Mouse (Mus musculus): Measurements from ENCODE around the gene Fbxo31. TPM values are rescaled to one million over a fixed set of nuclear protein-coding genes. Genes with fewer than 3 reads are reported as not detected.

Gene Fbxo31
- total and polyA plus RNA-seq, 3 experiments: 4.9 to 25.3 (median 5.9) TPM

GRCm38 (mm10) chr8:121590203-121591177 is 11.9 kb upstream of the Fbxo31 start, which contains the start of gene Map1lc3b:
TSS of gene Map1lc3b (plus strand) at chr8:121590361.
- DNase-seq (ENCODE audit: low spot score) (peak; percentile 86), ATAC-seq (ENCODE audit: extremely low read depth, insufficient number of reproducible peaks, low FRiP score, poor library complexity, severe bottlenecking) (peak; percentile 17)
- TF ChIP-seq POLR2AphosphoS5 (IDR thresholded peaks at IDR 0.05; ENCODE audit: insufficient replicate concordance, low read depth, low read length) (no peak), GATA2 (IDR thresholded peaks at IDR 0.05; ENCODE audit: borderline replicate concordance, low read depth, low read length) (no peak), CTCF (IDR thresholded peaks at IDR 0.05; ENCODE audit: low read depth, low read length) (no peak), TAL1 (conservative IDR thresholded peaks at IDR 0.05; ENCODE audit: low read depth, low read length) (no peak), GATA1 (IDR thresholded peaks at IDR 0.05; ENCODE audit: borderline replicate concordance, low read length) (no peak)
- H3K36me3 ChIP-seq (replicated peaks): peaks cover 38% of the 10 kb centered on the region
- no peaks in the 10 kb centered on the region for H3K9me3 ChIP-seq (replicated peaks)
- peaks cover 41% of the 10 kb centered on the region for H3K4me1 ChIP-seq (ENCODE audit: insufficient read depth, low read depth, low read length)
- H3K27me3 ChIP-seq (ENCODE audit: insufficient read depth, low read length): no peaks in the 10 kb centered on the region
- peak within 1 kb of the TSS; percentile 96 for H3K4me3 ChIP-seq (ENCODE audit: low read depth, low read length)

- Histone ChIP-seq H3K4me3 (ENCODE audit: low read depth, low read length) (no peak overlapping the region; the same call in 1 of the 2 replicates), H3K4me1 (ENCODE audit: insufficient read depth, low read depth, low read length) (peaks cover 47% of the 10 kb centered on the region), H3K9me3 (replicated peaks) (no peaks in the 10 kb centered on the region), H3K27me3 (ENCODE audit: insufficient read depth, low read length) (no peaks in the 10 kb centered on the region), H3K36me3 (replicated peaks) (peaks cover 27% of the 10 kb centered on the region)
- DNase-seq (ENCODE audit: low spot score) (no peak), ATAC-seq (ENCODE audit: extremely low read depth, insufficient number of reproducible peaks, low FRiP score, poor library complexity, severe bottlenecking) (no peak)
- TF ChIP-seq GATA1 (IDR thresholded peaks at IDR 0.05; ENCODE audit: borderline replicate concordance, low read length): no peak
These were observed 10.7 kb upstream of the Fbxo31 start for GRCm38 (mm10) chr8:121589205-121589726.

GRCm38 (mm10) chr8:121588750-121589149 is 10.1 kb upstream of the Fbxo31 start:
- H3K36me3 ChIP-seq (replicated peaks): peaks cover 22% of the 10 kb centered on the region
- TF ChIP-seq TAL1 (conservative IDR thresholded peaks at IDR 0.05; ENCODE audit: low read depth, low read length) (0 out of 2 replicates have a peak, but pooled peaks have one; percentile 21), GATA2 (IDR thresholded peaks at IDR 0.05; ENCODE audit: borderline replicate concordance, low read depth, low read length) (no peak)
- peaks cover under 1% of the 10 kb centered on the region for H3K27me3 ChIP-seq (ENCODE audit: insufficient read depth, low read length)
- H3K9me3 ChIP-seq (replicated peaks): no peaks in the 10 kb centered on the region
- no peak for ATAC-seq (ENCODE audit: extremely low read depth, insufficient number of reproducible peaks, low FRiP score, poor library complexity, severe bottlenecking)
- H3K4me3 ChIP-seq (ENCODE audit: low read depth, low read length): no peak overlapping the region
- no peak for DNase-seq (ENCODE audit: low spot score)
- H3K4me1 ChIP-seq (ENCODE audit: insufficient read depth, low read depth, low read length): peaks cover 50% of the 10 kb centered on the region

GRCm38 (mm10) chr8:121585159-121585825 is 6.7 kb upstream of the Fbxo31 start:
- Histone ChIP-seq H3K9me3 (replicated peaks) (no peaks in the 10 kb centered on the region), H3K4me3 (ENCODE audit: low read depth, low read length) (peak overlapping the region; percentile 79), H3K36me3 (replicated peaks) (no peaks in the 10 kb centered on the region), H3K4me1 (ENCODE audit: insufficient read depth, low read depth, low read length) (peaks cover 35% of the 10 kb centered on the region), H3K27me3 (ENCODE audit: insufficient read depth, low read length) (peaks cover 3% of the 10 kb centered on the region)
- DNase-seq (ENCODE audit: low spot score): peak; percentile 96
- TF ChIP-seq CTCF (IDR thresholded peaks at IDR 0.05; ENCODE audit: low read depth, low read length) (no peak), POLR2AphosphoS5 (IDR thresholded peaks at IDR 0.05; ENCODE audit: insufficient replicate concordance, low read depth, low read length) (no peak), GATA2 (IDR thresholded peaks at IDR 0.05; ENCODE audit: borderline replicate concordance, low read depth, low read length) (no peak), TAL1 (conservative IDR thresholded peaks at IDR 0.05; ENCODE audit: low read depth, low read length) (no peak), GATA1 (IDR thresholded peaks at IDR 0.05; ENCODE audit: borderline replicate concordance, low read length) (no peak)
- peak; percentile 92 for ATAC-seq (ENCODE audit: extremely low read depth, insufficient number of reproducible peaks, low FRiP score, poor library complexity, severe bottlenecking)

- H3K36me3 ChIP-seq (replicated peaks): no peaks in the 10 kb centered on the region
- H3K4me3 ChIP-seq (ENCODE audit: low read depth, low read length): peak overlapping the region; percentile 79
- peaks cover 36% of the 10 kb centered on the region for H3K4me1 ChIP-seq (ENCODE audit: insufficient read depth, low read depth, low read length)
- no peaks in the 10 kb centered on the region for H3K9me3 ChIP-seq (replicated peaks)
- DNase-seq (ENCODE audit: low spot score): no peak
- TF ChIP-seq GATA2 (IDR thresholded peaks at IDR 0.05; ENCODE audit: borderline replicate concordance, low read depth, low read length): no peak
- no peak for TF ChIP-seq POLR2AphosphoS5 (IDR thresholded peaks at IDR 0.05; ENCODE audit: insufficient replicate concordance, low read depth, low read length)
- no peak for TF ChIP-seq GATA1 (IDR thresholded peaks at IDR 0.05; ENCODE audit: borderline replicate concordance, low read length)
- TF ChIP-seq TAL1 (conservative IDR thresholded peaks at IDR 0.05; ENCODE audit: low read depth, low read length): no peak
- no peak for TF ChIP-seq CTCF (IDR thresholded peaks at IDR 0.05; ENCODE audit: low read depth, low read length)
- ATAC-seq (ENCODE audit: extremely low read depth, insufficient number of reproducible peaks, low FRiP score, poor library complexity, severe bottlenecking): no peak
- peaks cover 3% of the 10 kb centered on the region for H3K27me3 ChIP-seq (ENCODE audit: insufficient read depth, low read length)
These were observed 6.1 kb upstream of the Fbxo31 start for GRCm38 (mm10) chr8:121584730-121585129.

- no peak for TF ChIP-seq GATA2 (IDR thresholded peaks at IDR 0.05; ENCODE audit: borderline replicate concordance, low read depth, low read length)
- no peak for TF ChIP-seq GATA1 (IDR thresholded peaks at IDR 0.05; ENCODE audit: borderline replicate concordance, low read length)
- TF ChIP-seq POLR2AphosphoS5 (IDR thresholded peaks at IDR 0.05; ENCODE audit: insufficient replicate concordance, low read depth, low read length): no peak
- TF ChIP-seq TAL1 (conservative IDR thresholded peaks at IDR 0.05; ENCODE audit: low read depth, low read length): no peak
- TF ChIP-seq CTCF (IDR thresholded peaks at IDR 0.05; ENCODE audit: low read depth, low read length): no peak
- Histone ChIP-seq H3K36me3 (replicated peaks) (no peaks in the 10 kb centered on the region), H3K4me1 (ENCODE audit: insufficient read depth, low read depth, low read length) (peaks cover 35% of the 10 kb centered on the region), H3K4me3 (ENCODE audit: low read depth, low read length) (no peak overlapping the region), H3K27me3 (ENCODE audit: insufficient read depth, low read length) (peaks cover 3% of the 10 kb centered on the region), H3K9me3 (replicated peaks) (no peaks in the 10 kb centered on the region)
- no peak for DNase-seq (ENCODE audit: low spot score)
- ATAC-seq (ENCODE audit: extremely low read depth, insufficient number of reproducible peaks, low FRiP score, poor library complexity, severe bottlenecking): no peak
These were observed 5.0 kb upstream of the Fbxo31 start for GRCm38 (mm10) chr8:121583653-121584052.
